Mouse (Mus musculus) c-Kit-positive CD71-positive TER-119-positive erythroid progenitor cells, embryonic 14.5 days (primary cell): Measurements from ENCODE around the gene Ptms.
A peak's percentile ranks its signal among the peaks of the same experiment; 100 is the strongest.

ENCODE experiments used
- DNase-seq: peaks from one replicate; pipeline ENCODE4 v3.0.0-alpha.2; 2013; ENCODE audit warnings: low spot score

The Ptms gene

DNA sequence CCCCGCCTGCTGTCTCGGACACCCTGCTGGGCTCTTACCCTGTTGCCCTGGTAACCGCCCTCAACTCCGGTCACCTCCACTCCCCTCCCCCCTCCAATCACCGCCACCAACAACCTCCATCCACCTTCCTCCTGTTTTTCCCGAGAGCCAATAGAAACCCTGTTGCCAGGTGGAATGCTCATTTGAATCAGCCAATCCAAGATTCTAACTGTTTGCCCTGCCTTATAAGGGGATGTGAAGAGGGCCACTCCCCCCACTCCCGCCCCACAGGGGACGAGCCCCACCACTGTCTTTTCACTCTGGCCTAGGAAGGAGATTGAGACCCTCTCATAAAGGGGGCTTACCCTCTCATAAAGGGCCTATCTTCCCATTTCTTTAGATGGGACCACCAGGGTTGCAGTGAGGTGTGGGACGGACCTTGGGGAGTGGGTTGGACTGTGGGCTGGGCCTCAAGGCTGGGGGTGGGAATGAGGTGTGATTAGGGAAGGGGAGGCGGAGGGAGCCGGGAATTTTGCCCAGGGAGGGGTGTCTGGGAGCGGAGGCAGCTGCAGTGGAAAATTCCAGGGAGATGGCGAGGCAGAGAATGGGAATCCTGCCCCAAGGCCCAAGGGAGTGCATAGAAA is at the start of gene Ptms:
Gene Ptms, minus strand, starts transcription at position 409 of the 623 bp plus-strand sequence.
- no peak for DNase-seq

DNA sequence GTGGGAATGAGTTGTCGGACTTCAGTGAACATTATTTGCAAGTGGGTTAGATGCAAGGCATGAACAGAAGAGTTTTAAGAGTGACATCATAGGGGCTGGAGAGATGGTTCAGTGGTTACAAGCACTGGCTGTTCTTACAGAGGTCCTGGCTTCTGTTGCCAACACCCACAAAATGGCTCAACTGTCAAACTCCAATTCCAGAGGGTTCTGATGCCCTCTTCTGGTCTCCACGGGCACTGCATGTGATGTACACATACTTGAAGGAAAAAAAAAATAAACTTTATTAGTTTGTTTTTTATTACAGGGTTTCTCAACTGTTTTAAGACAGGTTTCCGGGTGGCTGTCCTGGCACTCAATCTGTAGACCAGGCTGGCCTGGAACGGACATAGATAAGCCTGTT is 47.9 kb upstream of the Ptms start:
- peak; percentile 44 for DNase-seq

DNA sequence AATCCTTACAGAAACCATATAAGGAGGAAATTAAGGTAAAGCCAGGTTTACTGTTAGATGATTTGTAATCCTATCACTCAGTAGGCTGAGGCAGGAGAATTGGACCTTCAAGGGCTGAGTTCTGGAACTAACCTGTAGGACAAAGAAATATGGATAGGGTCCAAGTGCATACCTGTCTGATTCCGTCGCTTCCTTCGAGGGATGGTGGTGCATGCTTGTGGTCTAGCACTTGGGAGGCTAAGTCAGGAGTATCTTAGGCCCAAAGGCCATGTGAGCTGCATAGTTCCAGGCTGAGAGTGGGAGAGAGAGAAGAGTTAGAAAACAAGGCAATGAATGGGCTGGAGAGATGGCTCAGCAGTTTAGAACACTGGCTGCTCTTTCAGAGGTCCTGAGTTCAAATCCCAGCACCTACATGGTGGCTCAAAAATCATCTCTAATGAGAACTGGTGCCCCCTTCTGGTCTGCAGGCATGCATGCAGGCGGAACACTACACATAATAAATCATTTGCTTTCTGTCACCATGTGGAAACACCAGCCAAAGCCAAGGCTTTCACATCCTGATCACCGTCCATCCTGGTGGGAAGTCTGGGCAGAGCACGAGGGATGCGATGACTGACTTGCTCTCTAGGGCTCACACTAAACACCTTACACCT is 46.7 kb upstream of the Ptms start:
- DNase-seq, result peak; percentile 30

DNA sequence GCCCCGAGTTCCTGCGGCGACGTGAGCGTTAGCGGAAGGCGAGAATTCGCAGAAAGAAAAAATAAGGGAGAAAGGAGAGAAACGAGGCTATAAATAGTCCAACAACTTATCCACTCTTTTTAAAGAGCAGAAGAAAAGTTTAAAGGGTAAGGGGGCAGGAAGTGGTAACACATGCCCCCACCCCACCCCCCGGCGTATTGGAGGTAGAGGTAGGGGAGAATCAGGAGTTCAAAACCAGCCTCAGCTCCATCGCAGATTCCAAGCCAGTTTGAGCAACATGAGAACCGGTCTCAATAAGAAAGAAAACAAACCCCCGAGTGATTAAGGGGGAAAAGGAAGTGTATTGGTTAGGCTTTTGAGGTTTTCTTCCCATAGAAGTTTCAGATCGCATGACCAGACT is 45.8 kb upstream of the Ptms start:
- peak; percentile 30 for DNase-seq

DNA sequence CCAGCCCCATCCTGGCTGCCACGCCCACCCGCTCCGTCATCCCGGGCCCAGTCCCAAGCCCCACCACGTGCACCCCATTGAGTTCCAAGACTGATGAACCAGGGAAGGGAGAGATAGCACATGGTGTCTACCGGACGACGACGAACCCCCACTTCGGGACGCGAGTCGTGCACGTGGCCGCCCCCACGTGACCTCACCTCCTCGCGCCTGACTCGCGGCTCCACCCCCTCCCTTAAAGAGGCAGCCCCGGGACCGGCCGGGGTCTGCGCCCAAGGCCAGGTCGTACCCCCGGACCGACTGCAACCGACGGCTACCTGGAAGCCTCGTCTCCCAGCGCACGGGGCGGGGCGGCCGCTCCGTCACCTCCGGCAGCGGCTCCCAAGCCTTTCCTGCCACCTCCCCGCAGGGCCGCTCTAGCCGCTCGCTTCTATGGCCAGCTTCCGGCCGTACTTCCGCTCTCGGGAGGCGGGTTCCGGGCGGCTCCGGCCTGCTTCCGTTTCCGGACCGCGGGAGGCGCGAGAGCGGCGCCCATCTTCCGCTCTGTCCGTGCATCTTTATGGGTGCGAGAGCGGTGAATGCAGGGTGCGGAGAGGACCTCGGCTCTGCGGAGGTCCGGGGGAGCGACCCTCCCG is 45.3 kb upstream of the Ptms start, which contains the start of gene Cops7a:
Gene Cops7a, minus strand, starts transcription at position 451 of the 632 bp plus-strand sequence.
- peak; percentile 89 for DNase-seq

DNA sequence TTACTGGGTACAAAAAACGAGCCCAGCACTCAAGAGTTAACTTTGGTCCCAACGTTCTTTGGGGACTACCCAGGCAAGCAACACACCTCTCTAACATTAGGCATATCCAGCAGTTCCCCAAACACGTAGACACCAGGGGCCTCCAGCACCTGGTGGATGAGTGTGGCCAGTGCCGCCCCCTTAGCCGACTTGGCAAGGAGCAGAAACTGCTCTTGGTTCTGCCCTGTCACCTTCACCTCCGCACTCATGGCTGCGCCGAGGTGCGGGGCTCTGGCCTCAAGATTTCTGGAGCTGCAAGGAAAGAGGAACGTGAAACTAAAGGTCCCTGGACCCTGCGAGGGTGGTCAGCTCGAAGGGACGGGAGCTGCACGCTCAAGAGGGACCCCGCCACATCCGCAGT is 44.7 kb upstream of the Ptms start:
- peak; percentile 8 for DNase-seq

DNA sequence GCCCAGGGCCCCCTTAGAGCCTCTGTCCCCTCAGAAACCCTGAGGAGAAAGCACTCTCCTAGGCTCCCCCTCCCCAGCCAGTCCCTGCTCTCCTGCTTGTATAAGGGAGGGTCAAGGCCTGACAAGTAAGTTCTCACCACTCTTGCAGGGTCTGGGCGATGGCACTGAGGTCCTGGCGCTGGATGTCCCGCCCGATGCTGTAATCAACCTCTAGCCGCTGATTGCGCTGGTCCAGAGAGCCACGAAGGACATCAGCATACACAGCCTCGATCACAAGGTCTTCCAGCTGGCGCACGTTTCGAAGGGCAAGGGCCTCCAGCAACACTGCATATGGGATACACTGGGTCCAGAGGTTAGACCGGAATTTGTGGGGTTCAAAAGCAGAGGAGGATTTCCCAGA is 41.1 kb upstream of the Ptms start:
- no peak for DNase-seq

DNA sequence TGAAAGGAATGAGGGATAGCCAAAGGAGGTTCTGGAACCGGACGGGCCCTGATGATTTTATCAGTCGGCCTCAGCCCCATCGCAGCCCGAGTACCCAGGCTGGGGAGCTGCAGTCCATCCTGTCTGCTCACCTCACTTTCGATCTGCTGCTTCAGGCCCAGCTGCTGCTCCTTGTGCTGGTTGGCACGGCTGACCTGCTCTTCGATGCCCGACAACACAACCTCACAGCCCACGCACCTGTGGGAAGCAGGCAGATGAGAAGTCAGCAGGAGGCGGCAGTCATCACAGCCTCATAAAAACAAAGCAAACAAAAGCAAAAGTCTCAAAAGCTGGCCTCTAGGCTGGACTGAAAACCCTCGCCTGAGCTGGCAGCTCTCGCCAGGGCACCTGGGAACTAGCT is 40.1 kb upstream of the Ptms start:
- no peak for DNase-seq

DNA sequence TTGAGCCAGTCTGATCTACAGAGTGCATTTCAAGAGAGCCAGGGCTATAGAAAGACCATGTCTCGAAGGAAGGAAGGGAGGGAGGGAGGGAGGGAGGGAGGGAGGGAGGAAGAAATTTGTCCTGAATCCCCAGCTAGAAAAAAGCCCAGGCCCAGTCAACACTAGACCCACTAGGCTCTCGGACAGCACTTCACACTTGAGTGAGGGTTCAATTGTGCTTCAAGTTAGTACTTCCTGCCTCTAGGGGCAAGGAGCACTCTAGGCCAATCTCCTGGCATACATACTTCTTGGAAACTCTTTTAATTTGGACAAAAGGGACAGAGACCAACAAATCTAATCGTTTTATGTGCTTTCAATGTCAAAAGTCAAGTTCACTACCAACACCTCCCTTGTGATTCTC is 38.2 kb upstream of the Ptms start:
- DNase-seq, result no peak

DNA sequence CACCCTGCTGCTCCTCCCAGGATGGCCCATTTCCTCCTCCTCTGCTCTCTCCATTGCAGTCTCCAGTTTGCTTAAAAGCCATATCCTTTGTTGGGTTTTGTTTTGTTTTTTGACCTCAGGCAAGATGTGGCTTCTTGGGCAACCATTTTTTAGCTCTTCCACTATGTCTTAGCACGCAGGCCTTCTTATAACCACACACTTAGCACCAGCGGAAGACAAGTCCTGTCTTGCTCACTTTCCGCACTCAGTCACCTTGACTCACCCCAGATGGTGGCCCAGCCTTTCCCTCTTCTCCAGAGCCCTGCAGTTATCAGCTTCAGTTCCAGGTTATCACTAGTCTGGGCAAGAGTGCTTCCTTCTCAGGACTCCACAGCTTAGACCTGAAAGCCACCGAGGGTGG is 35.3 kb upstream of the Ptms start:
- no peak for DNase-seq

DNA sequence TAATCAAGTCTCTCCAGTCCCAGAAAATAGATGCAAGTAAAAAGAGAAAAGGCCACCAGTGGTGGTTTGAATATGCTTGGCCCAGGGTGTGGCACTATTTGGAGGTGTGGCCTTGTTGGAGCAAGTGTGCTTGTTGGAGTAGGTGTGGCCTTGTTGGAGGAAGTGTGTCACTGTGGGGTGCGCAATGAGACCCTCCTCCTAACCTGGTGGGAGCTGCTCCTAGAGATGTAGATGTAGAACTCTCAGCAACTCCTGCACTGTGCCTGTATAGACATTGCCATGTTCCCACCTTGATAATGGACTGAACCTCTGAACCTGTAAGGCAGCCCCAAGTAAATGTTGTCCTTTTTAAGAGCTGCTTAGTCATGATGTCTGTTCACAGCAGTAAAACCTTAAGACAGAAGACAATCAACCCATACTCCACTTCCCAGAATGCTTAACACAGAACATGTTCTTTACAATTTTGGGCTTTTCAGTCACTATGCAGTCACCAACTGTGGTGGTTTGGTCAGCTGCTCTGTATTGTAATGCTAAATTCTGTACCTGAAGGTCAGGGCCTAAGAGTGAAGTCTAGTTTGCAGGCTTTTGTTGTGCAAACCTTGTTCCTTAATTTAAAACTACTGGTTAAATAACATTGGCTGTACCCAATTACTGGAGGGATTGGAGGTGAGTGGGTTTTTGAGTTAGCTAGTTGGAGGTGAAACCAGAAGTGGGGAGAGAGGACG is 34.2 kb upstream of the Ptms start:
- no peak for DNase-seq

DNA sequence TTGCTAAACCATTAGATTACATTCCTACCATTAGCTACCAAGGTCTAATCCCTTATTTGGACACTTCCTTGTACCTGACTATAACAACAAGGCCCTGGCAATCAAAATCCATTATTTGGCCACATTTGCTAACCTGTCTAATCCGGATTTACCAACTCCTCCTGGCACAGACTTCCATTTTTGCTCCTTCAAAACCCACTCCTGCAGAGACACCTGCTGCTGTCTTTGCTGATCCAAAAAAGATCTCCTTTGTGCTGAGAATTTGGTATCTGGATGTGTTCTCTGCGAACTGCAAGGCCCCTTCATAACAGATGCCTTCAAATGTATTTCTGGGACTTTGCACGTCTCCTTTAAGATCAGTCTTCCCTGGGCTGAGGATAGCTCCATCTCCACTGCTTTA is 23.6 kb upstream of the Ptms start:
- DNase-seq, result no peak

DNA sequence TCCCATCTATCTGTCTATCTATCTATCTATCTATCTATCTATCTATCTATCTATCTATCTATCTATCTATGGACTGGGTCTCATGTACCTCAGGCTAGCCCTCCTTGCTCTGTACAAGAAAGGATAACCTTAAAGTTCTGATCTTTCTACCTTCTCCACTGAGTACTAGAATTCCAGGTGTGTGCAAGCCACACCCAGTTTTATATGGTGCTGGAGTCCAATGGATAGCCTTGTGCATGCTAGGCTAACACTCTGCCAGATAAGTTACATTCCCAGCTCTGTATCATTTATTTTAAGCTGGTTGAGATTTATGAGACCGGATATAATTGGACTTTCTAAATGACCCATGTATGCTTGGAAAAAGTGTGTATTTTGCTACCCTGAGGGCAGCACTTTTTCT is 21.8 kb upstream of the Ptms start:
- DNase-seq, result no peak

DNA sequence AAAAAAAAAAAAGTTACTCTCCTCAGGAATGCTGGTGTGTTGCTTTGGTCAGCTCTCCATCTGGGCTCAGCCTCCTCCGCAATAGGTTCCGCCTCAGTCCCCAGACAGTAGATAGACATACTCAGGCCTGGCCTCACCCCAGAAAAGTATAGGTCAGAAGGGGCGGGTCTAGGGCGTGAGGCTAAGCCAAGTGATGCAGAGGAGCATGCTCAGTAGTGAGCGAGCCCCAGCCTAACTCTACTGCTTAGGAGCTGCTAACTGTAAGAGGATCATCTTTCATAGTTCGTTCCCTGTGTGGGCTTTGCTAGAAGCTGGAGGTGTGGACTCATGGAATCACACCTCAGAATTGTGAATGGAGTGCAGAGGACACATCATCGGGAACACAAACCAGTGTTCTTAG is 18.7 kb upstream of the Ptms start:
- no peak for DNase-seq

DNA sequence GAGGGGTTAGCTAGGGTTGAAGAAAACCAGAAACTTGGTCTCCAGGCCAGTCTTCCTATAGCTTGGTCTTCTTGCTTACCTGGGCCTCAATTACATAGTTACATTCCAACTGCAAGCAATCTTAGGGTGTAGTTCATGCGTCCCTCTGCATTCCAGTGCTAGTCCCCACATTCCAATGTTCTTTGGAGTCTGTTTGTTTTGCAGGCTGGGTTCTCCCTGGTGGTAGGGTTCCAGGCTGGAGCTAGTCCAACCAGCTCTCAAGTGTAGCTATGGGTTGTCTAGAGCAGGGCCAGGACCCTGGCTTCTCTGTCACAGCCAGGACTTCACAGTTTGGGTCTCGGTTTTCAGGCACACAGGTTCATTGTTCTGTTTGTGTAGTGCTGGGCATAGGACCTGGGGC is 17.6 kb upstream of the Ptms start:
- DNase-seq, result no peak

DNA sequence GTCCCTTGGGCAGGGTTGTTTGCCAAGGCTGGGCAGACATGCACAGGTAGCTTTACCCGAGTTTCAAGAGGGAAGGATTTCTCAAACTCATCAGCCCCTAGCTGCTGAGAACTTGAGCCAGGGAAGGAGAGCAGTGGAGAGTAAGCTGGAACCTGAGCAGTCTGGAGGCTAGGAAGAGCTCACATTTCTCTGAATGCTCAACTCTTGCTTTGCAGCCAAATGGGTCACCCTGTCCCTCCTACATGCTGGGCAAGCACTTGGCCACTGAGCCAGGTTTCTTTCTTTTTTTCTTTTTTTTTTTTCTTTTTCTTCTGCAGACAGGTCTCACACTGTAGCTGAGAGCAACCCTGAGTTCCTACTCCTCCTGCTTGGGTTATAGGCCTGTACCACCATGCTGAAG is 16.8 kb upstream of the Ptms start:
- no peak for DNase-seq

DNA sequence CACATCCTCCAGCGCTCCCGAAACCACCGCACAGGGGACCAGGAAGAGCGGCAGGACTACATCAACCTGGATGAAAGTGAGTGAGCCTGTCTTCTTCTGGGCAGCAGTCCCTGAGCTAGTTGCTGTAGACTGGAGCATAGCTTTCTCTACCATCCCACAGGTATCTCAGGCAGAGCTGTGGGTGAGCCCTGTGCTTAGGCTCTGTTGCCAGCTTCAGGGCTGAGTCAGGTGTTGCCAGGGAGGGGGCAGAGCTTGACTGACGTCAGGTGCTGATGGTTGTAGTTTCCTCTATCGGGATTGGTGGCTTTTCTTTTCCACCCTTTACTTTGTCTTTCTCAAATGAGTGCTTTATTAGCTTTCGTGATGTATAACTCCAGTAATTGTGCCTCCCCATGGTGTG is 14.8 kb upstream of the Ptms start:
- no peak for DNase-seq

DNA sequence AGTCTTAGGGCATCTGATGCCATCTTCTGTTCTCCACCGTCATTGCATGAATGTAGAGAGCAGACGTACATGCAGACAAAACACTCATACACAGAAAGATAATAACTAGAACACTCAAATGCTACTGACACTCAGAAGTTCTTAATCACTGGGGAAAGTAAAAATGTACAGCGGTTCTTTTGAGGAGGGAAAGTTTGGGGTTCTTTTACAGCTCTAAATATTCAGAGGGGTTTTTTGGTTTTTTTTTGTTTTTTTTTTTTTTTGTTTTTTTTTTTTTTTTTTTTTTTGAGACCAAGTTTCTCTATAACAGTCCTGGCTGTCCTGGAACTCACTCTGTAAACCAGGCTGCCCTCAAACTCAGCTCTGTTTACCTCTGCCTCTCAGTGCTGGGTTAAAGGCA is 13.2 kb upstream of the Ptms start:
- DNase-seq, result no peak

DNA sequence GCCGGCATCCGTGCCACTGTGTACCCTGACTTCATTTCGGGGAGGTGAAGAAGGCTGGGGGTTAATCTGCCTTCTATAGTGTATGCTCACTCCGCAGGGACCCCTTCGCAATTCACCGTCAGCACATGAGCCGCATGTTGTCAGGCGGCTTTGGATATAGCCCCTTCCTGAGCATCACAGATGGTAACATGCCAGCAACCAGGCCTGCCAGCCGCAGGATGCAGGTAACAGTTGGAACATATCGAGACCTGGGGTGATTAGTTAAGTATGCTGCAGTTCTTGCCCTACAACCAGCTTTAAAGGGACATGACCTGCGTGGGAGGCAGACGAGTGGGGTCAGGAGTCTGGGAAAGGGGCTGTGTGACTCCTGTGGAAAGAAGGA is 12.4 kb upstream of the Ptms start:
- DNase-seq, result no peak

DNA sequence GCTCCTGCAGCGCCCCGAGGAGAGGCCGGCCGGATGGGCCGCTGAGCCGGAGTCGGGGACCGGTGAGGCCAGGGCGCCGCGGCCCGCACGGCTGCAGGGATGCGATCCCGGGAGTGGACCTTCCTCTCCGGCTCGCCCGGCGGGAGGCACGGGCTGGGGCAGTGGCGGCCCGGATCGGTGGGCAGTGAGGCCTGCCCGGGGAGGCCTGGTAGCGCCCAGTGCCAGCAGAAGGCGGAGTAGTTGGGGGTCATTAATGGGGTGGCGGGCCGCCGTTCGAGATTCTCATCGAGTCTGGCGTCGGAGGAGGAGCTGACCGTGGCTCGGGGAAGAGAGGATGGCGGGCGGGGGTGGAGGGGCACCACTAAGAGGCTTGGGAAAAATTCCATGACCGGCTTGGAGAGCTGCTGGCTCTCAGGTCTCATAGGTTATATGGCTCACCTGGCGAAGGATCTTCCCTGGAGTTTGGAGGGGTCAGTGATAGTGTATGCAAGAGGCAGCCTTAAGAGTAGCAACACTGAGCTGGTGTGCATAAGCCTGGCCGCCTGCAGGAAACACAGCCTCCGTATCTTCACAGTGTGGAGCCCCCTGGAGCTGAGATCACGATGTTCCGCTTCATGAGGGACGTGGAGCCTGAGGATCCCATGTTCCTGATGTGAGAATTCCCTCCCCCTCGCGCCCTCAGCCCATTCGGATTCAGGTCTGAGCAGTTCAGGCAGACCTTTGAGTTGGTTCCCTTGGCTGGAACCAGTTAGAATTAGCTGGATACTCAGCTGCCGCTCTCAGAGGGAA is 11.8 kb upstream of the Ptms start:
- peak; percentile 40 for DNase-seq

DNA sequence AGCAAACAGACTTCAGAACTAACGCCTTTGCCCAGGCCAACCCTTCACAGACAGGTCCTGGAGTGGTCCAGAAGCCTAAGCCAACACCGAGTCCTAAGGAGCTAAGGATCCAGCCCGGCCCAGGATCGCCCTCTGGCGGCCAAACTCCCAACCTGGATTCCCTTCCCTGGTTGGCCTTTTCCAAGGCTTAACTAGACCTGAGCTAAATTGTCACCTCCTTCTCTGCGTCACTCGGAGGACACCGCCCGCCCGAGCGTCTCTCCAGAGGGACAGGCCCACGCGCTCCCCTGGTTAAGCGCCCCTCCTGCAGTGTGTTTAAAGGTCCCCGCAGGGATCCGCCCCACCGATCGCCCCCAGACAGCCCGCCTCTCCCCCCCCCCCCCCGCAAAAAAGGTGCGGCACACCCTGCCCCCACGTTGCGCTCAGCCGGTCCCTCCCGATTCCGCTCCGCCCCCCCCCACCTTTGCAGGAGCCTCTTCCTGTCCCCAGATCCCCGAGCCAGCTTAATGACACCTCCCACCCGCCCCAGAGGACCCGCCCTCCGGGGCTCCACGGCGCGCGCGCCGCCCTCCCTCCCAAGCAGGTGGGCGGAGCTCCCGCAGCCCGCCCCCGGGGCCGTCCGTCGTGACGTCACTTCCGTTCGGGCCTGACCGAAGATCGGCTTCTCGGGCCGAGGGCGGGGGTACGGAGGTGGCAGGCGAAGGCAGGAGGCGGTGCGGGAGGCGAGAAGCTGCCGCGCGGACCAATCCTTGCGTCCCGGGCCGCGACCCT is 11.0 kb upstream of the Ptms start, which contains the start of gene Mlf2:
Gene Mlf2, plus strand, starts transcription at position 633 of the 771 bp plus-strand sequence.
- peak; percentile 97 for DNase-seq
